Mouse (Mus musculus) stomach, postnatal 0 days (tissue): ENCODE data around the gene Vill. TPM values are rescaled to one million over a fixed set of nuclear protein-coding genes. Genes with fewer than 3 reads are reported as not detected.
A peak's percentile ranks its signal among the peaks of the same experiment; 100 is the strongest.

Source experiments
- ATAC-seq: fragments of 200-750 bp; cut with Nextera tagmentation; 2 replicates; pipeline ENCODE4 v1.8.0; 2017; ENCODE audit not compliant: low FRiP score, low TSS enrichment
- DNase-seq: peaks from one replicate; pipeline ENCODE4 v3.0.0-alpha.2; 2016; ENCODE audit warnings: low spot score
- H3K27ac ChIP-seq: fragments of 300-500 bp; sonication (generic); replicated peaks from 2 replicates; pipeline ENCODE4 v1.5.1; 2014; ENCODE audit warnings: mild to moderate bottlenecking, control low read depth
- H3K27me3 ChIP-seq: fragments of 300-500 bp; sonication (generic); 2 replicates; pipeline ENCODE4 v1.6.1; 2014; ENCODE audit warnings: low read length; ENCODE audit not compliant: control insufficient read depth, insufficient read depth
- H3K36me3 ChIP-seq: fragments of 300-500 bp; sonication (generic); 2 replicates; pipeline ENCODE4 v1.6.1; 2014; ENCODE audit warnings: low read length, mixed read lengths; ENCODE audit not compliant: control insufficient read depth, insufficient read depth
- H3K4me1 ChIP-seq: fragments of 300-500 bp; sonication (generic); replicated peaks from 2 replicates; pipeline ENCODE4 v1.6.1; 2014; ENCODE audit warnings: antibody characterized with exemption; ENCODE audit not compliant: control insufficient read depth, insufficient read depth
- H3K4me2 ChIP-seq: fragments of 300-500 bp; sonication (generic); replicated peaks from 2 replicates; pipeline ENCODE4 v1.6.1; 2014; ENCODE audit warnings: low read depth, mild to moderate bottlenecking, control low read depth, moderate library complexity
- H3K4me3 ChIP-seq: fragments of 300-500 bp; sonication (generic); 2 replicates; pipeline ENCODE4 v1.5.1; 2014; ENCODE audit warnings: low read depth, low read length, control low read depth
- H3K9ac ChIP-seq: fragments of 300-500 bp; sonication (generic); 2 replicates; pipeline ENCODE4 v1.6.1; 2014; ENCODE audit warnings: mild to moderate bottlenecking, low read length, control low read depth, mixed read lengths
- H3K9me3 ChIP-seq: fragments of 300-500 bp; sonication (generic); 2 replicates; pipeline ENCODE4 v1.6.1; 2016; ENCODE audit warnings: low read length; ENCODE audit not compliant: control insufficient read depth
- CTCF ChIP-seq: IDR thresholded peaks from 2 replicates; pipeline ENCODE4 v1.5.1; 2016; ENCODE audit warnings: antibody characterized with exemption, low read depth, mild to moderate bottlenecking, moderate library complexity
- EP300 ChIP-seq: optimal IDR thresholded peaks from 2 replicates; pipeline ENCODE3; 2016; ENCODE audit warnings: antibody characterized with exemption
- WGBS: fragments of 180-500 bp; shearing (Covaris S2); extraction: QIAGEN DNeasy Blood & Tissue Kit; methylation state at CpG from one replicate; pipeline ENCODE4 v1.1.7; 2014; 5-methylcytosine and 5-hydroxymethylcytosine counted together
- polyA plus RNA-seq: library from polyadenylated mRNA; unstranded; fragments of >200 nt; fragmentation: Nextera tagmentation; extraction: Ambion mirVana; gene quantifications from 2 replicates; pipeline ENCODE4 v1.2.1, GENCODE M21; 2015

The Vill gene
- polyA plus RNA-seq, 1 experiment from 2014 or later: 55.0 TPM

DNA sequence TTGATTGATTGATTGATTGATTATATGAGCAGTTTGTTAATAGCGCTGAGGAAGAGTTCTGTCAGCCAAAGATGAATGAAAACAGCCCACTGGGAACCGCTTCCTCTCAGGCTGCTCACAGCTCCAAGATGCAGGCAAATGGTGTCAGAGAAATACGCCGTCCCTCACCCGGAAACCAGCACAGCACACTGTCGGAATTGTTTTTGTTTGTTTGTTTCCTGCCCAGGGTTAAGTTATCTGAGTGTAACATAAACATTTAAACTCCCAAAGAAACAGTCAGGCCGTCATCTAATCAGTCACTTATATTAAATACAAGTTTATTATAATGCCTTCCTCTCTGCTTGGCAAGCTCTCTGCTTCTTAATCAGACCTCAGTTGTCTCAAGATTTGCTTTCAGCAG lies 43.7 kb upstream of the Vill start:
- TF ChIP-seq EP300: no peak
- TF ChIP-seq CTCF: no peak
- WGBS: 69% methylated on average over 7 of the region's 7 CpGs
- Histone ChIP-seq H3K9me3 (no peaks in the 10 kb centered on the region), H3K36me3 (no peaks in the 10 kb centered on the region; the same call in 1 of the 2 replicates), H3K4me3 (no peak overlapping the region), H3K27ac (no peak overlapping the region), H3K4me1 (no peaks in the 10 kb centered on the region), H3K4me2 (no peak overlapping the region), H3K9ac (no peak overlapping the region), H3K27me3 (no peaks in the 10 kb centered on the region)
- DNase-seq (no peak), ATAC-seq (no peak)

DNA sequence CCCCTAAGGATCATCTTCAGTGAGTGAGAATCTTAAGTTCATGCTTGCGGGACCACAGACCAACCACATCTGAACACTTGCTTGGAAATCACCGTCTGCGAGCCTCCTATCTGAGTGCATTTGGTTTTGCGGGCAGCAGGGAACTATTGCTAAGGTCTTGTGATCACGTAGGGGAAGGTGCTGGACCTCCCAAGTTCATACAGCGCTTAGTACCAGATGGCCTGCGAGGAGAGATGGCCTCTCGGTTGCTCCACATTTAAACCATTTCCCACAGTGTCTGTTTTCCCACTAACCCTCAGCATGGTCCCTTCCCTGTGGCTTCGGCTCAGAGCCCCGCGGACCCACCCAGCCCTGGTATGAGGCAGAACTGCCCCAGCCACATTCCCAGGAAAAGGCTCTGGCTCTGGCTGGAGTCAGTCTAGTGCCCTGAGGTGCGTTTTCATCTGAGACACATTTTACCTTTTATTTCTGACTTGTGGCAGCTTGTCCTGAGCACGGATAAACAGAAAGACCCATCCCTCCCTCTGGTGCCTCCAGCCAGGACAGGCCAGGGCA lies 42.3 kb upstream of the Vill start:
- Histone ChIP-seq H3K27me3 (no peaks in the 10 kb centered on the region), H3K4me3 (no peak overlapping the region), H3K9ac (0 out of 2 replicates have a peak overlapping the region, but pooled peaks have one; percentile 13), H3K36me3 (peaks cover 5% of the 10 kb centered on the region; the same call in 1 of the 2 replicates), H3K4me2 (no peak overlapping the region), H3K27ac (peak overlapping the region; percentile 69), H3K4me1 (no peaks in the 10 kb centered on the region), H3K9me3 (no peaks in the 10 kb centered on the region)
- peak; percentile 73 for ATAC-seq
- peak; percentile 73 for DNase-seq
- WGBS: 60% methylated on average over 13 of the region's 13 CpGs
- TF ChIP-seq CTCF: peak; percentile 3; the same call in 1 of the 2 replicates
- no peak for TF ChIP-seq EP300

DNA sequence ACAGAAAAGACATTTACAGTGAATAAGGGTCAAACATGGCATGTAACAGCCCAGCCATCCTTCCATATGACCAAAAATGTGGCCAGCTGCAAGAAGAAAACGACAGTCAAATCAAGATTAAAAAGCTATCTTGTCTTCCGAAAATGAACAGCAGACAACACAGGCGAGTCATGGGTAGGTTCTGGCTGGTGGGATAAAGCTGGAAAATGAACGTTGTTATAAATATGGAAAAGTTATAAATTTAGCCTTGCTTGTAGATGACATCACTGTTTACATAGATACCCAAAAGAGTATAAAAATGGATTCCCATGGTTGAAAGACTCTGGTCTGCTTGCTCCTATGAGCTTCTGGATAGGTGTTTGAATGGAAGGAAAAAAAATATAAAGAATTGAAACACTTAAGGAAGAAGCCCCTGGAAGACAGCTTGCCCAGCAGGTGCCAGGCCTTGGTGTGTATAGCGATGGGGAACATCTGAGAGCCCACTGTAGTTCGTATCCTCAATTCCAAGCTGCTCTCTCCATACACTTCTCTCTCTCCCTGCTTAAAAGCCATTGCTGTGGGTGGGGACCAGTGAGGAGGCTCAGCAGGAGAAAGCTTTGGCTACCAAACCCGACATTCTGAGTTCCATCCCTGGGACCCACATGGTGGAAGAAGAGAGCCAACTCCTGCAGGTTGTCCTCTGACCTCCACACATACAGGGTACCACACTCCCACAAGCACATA lies 35.6 kb upstream of the Vill start:
- no peaks in the 10 kb centered on the region for H3K27me3 ChIP-seq
- ATAC-seq (no peak), DNase-seq (no peak)
- H3K27ac ChIP-seq: no peak overlapping the region
- H3K4me3 ChIP-seq: no peak overlapping the region
- no peaks in the 10 kb centered on the region for H3K4me1 ChIP-seq
- no peak overlapping the region for H3K4me2 ChIP-seq
- 66% methylated on average over 7 of the region's 7 CpGs for WGBS
- TF ChIP-seq CTCF: no peak
- TF ChIP-seq EP300: no peak
- H3K36me3 ChIP-seq: peaks cover 5% of the 10 kb centered on the region; the same call in 1 of the 2 replicates
- H3K9me3 ChIP-seq: no peaks in the 10 kb centered on the region
- H3K9ac ChIP-seq: no peak overlapping the region

GRCm38 (mm10) chr9:119021731-119022130 lies 30.8 kb upstream of the Vill start:
- Histone ChIP-seq H3K9me3 (no peaks in the 10 kb centered on the region), H3K4me1 (no peaks in the 10 kb centered on the region), H3K4me2 (no peak overlapping the region), H3K36me3 (no peaks in the 10 kb centered on the region; the same call in 1 of the 2 replicates), H3K9ac (no peak overlapping the region), H3K4me3 (no peak overlapping the region), H3K27ac (no peak overlapping the region), H3K27me3 (no peaks in the 10 kb centered on the region)
- ATAC-seq: no peak
- TF ChIP-seq CTCF (no peak), EP300 (no peak)
- WGBS: 75% methylated on average over 7 of the region's 7 CpGs
- DNase-seq: no peak

DNA sequence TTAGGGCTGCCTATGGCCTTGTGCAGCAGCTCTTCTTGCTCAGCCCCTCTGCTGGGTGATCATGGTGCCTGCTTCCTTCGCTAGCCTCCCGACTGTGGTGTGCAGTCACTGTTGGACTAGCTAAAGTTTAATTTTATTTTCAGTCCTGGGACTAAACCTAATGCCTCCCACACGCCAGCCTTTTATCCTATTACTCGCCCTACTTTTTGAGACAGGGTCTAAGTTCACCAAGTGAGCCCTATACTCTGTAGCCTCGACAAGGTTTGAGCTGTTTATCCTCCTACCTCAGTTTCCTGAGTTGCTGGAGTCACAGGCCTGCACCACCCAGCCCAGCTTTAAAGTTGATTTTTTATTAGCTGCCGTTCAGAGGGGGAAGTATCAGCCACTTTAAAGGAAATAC lies 27.3 kb upstream of the Vill start:
- no peak overlapping the region for H3K27ac ChIP-seq
- 71% methylated on average over 6 of the region's 6 CpGs for WGBS
- no peaks in the 10 kb centered on the region for H3K9me3 ChIP-seq
- H3K27me3 ChIP-seq: no peaks in the 10 kb centered on the region
- H3K4me1 ChIP-seq: no peaks in the 10 kb centered on the region
- no peak overlapping the region for H3K4me3 ChIP-seq
- ATAC-seq (no peak), DNase-seq (no peak)
- H3K4me2 ChIP-seq: no peak overlapping the region
- no peak overlapping the region for H3K9ac ChIP-seq
- H3K36me3 ChIP-seq: peaks cover 4% of the 10 kb centered on the region
- no peak for TF ChIP-seq EP300

- H3K27me3 ChIP-seq: no peaks in the 10 kb centered on the region
- peaks cover 4% of the 10 kb centered on the region for H3K36me3 ChIP-seq
- H3K4me2 ChIP-seq: no peak overlapping the region
- no peaks in the 10 kb centered on the region for H3K4me1 ChIP-seq
- no peak overlapping the region for H3K4me3 ChIP-seq
- H3K9ac ChIP-seq: no peak overlapping the region
- no peak for DNase-seq
- no peak overlapping the region for H3K27ac ChIP-seq
- TF ChIP-seq EP300: no peak
- peak; percentile 31; the same call in 1 of the 2 replicates for TF ChIP-seq CTCF
- WGBS: 91% methylated on average over 7 of the region's 7 CpGs
- no peak for ATAC-seq
- no peaks in the 10 kb centered on the region for H3K9me3 ChIP-seq
Observed at GRCm38 (mm10) chr9:119025832-119026331, 26.7 kb upstream of the Vill start.
